Mouse (Mus musculus): ENCODE results near the gene Ints7. TPM values are rescaled to one million over a fixed set of nuclear protein-coding genes. Genes with fewer than 3 reads are reported as not detected.
A peak's percentile ranks its signal among the peaks of the same experiment; 100 is the strongest.

Ints7 gene
- polyA plus RNA-seq, 1 experiment: 12.2 TPM

DNA sequence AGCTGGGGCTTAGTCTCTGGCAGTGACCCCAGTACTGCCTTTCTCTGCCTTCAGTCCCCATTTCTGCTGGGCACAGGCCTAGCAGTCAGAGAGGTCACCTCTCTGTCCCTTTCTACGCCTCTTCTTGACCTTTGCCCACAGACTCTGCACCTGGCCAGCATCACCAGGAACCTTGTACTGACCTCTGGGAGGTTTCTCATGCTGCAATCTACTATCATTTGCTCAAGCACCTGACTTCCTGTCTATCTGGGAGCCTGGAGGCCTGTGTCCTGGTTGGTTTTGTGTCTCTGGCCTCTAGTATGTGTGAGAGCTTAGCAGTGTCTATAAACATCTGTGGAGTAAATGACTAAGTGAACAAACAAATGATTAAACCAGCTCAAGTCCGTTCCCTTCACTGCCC lies 64.7 kb downstream of the Ints7 start:
- TF ChIP-seq POLR2A (IDR thresholded peaks at IDR 0.05; ENCODE audit: low read depth, low read length): no peak
- no peak for TF ChIP-seq CTCF (conservative IDR thresholded peaks at IDR 0.05; ENCODE audit: insufficient read depth, insufficient read length, low read depth, low read length)
- H3K36me3 ChIP-seq (ENCODE audit: control insufficient read depth, insufficient read depth, low read length): no peaks in the 10 kb centered on the region
- H3K4me3 ChIP-seq (ENCODE audit: insufficient read depth, low read depth, low read length): no peak overlapping the region
- peak overlapping the region; percentile 39; the same call in 1 of the 2 replicates for H3K27ac ChIP-seq (ENCODE audit: insufficient read depth, low read depth, low read length)
- H3K4me1 ChIP-seq (ENCODE audit: control insufficient read depth, insufficient read depth, low read length): peaks cover 6% of the 10 kb centered on the region; the same call in 1 of the 2 replicates
- WGBS: 67% methylated on average over 2 of the region's 2 CpGs
- peak; percentile 63 for DNase-seq
- no peaks in the 10 kb centered on the region for H3K27me3 ChIP-seq (replicated peaks; ENCODE audit: control insufficient read depth, insufficient read depth, low read length)

DNA sequence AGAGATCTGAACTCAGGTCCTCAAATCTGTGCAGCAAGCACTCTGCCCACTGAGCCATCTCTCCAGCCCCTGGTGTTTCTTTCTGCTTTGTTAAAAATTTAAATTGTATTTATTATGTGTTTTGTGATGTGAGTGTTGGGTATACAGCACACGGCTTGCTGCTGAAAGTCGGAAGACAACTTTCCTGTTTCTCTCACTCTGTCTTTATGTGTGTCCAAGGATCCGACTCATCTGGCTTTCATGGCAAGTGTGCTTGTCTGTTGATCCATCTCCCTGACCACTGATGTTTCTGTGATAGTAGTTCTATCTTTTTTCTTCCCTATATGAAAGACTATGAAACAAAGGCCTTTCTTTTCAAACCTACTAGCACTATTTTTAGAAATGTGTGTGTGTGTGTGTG lies 65.4 kb downstream of the Ints7 start:
- Histone ChIP-seq H3K4me1 (ENCODE audit: control insufficient read depth, insufficient read depth, low read length) (peaks cover 6% of the 10 kb centered on the region; the same call in 1 of the 2 replicates), H3K27me3 (replicated peaks; ENCODE audit: control insufficient read depth, insufficient read depth, low read length) (no peaks in the 10 kb centered on the region), H3K27ac (ENCODE audit: insufficient read depth, low read depth, low read length) (peak overlapping the region; percentile 66; the same call in 1 of the 2 replicates), H3K4me3 (ENCODE audit: insufficient read depth, low read depth, low read length) (no peak overlapping the region), H3K36me3 (ENCODE audit: control insufficient read depth, insufficient read depth, low read length) (no peaks in the 10 kb centered on the region)
- 89% methylated on average over 3 of the region's 3 CpGs for WGBS
- no peak for TF ChIP-seq CTCF (conservative IDR thresholded peaks at IDR 0.05; ENCODE audit: insufficient read depth, insufficient read length, low read depth, low read length)
- no peak for DNase-seq

DNA sequence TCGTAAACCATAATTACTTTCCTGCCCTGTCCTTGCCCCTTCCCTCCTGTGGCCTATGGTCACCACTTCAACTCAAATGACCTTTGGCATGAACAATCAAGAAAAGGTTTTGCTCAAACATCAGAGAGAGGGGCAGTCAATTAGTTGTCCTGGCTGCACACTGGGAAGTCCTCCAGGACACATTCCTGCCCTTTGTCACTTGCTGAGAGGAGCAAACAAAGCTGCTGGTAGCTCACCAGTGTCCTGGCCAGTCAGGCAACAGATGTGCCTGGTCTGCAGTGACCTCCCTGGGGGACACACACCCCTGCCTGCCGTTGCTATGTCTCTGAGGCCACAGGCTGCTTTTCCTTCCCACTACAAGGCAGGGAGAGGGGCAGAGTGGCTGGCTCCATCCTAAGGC lies 66.0 kb downstream of the Ints7 start:
- peak; percentile 81 for DNase-seq
- no peak for TF ChIP-seq CTCF (conservative IDR thresholded peaks at IDR 0.05; ENCODE audit: insufficient read depth, insufficient read length, low read depth, low read length)
- no peak for TF ChIP-seq POLR2A (IDR thresholded peaks at IDR 0.05; ENCODE audit: low read depth, low read length)
- Histone ChIP-seq H3K27ac (ENCODE audit: insufficient read depth, low read depth, low read length) (no peak overlapping the region), H3K36me3 (ENCODE audit: control insufficient read depth, insufficient read depth, low read length) (no peaks in the 10 kb centered on the region), H3K4me3 (ENCODE audit: insufficient read depth, low read depth, low read length) (no peak overlapping the region), H3K27me3 (replicated peaks; ENCODE audit: control insufficient read depth, insufficient read depth, low read length) (no peaks in the 10 kb centered on the region), H3K4me1 (ENCODE audit: control insufficient read depth, insufficient read depth, low read length) (peaks cover 6% of the 10 kb centered on the region; the same call in 1 of the 2 replicates)
- WGBS: 30% methylated on average over 2 of the region's 2 CpGs

DNA sequence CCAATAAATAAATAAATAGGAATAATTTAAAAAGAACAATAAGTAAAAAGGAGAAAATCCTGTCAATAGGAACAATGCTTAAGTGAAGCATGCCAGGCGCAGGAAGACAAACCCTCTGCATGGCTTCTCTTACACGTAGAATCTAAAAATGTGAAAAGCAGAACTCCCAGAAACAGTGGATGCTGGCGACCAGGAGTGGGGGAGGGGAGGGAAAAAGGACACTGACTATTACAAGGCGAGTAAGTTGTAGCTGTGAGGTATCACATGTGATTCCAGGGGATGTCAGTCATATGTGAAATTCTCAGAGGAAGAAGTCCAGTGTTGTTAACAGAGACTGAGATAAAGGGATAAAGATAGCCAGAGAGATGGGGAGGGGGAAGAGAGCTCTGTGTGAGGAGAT lies 67.5 kb downstream of the Ints7 start:
- no peak for DNase-seq
- H3K27ac ChIP-seq (ENCODE audit: insufficient read depth, low read depth, low read length): no peak overlapping the region
- H3K36me3 ChIP-seq (ENCODE audit: control insufficient read depth, insufficient read depth, low read length): no peaks in the 10 kb centered on the region
- peaks cover 6% of the 10 kb centered on the region; the same call in 1 of the 2 replicates for H3K4me1 ChIP-seq (ENCODE audit: control insufficient read depth, insufficient read depth, low read length)
- TF ChIP-seq POLR2A (IDR thresholded peaks at IDR 0.05; ENCODE audit: low read depth, low read length): no peak
- TF ChIP-seq CTCF (conservative IDR thresholded peaks at IDR 0.05; ENCODE audit: insufficient read depth, insufficient read length, low read depth, low read length): no peak
- H3K4me3 ChIP-seq (ENCODE audit: insufficient read depth, low read depth, low read length): no peak overlapping the region
- no peaks in the 10 kb centered on the region for H3K27me3 ChIP-seq (replicated peaks; ENCODE audit: control insufficient read depth, insufficient read depth, low read length)
- WGBS: 89% methylated on average over 4 of the region's 4 CpGs

DNA sequence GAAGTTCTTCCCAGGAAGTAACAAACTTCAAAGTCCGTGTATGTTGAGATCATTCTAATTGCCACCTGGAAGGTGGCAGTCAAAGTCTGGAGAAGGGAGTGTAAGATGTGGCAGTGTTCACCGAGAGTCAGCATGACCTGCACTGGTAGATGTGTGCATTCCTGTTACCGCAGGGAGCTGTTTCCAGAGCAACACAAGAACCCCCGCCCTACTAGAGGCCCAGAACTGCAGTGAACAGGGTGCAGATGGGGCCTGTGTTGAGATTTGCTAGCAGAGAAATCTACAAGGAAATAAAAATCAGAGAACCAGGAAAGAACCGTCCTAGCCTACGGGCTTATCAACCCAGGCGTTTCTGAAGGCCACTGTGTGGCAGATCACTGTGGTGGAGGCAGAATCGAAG lies 70.5 kb downstream of the Ints7 start:
- no peak overlapping the region for H3K27ac ChIP-seq (ENCODE audit: insufficient read depth, low read depth, low read length)

DNA sequence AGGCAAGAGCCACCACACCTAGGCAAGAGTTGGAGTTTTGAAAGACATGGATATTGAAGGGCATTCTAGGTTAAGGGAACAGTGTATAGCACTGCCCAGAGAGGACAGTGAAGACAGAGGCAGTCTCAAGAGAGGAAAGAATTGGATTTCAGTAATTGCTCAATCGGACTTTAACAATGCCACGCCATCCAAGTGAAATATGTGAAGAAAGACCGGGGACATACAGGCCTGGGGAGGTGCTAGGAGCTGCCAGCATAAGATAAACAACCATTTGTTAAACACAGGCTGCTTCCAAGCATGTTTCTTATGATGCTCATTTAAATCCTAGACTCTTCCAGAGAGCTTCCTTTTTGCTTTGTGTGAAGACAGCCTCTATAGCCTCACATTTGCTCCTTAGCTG lies 72.2 kb downstream of the Ints7 start:
- Histone ChIP-seq H3K27ac (ENCODE audit: insufficient read depth, low read depth, low read length) (no peak overlapping the region), H3K36me3 (ENCODE audit: control insufficient read depth, insufficient read depth, low read length) (no peaks in the 10 kb centered on the region), H3K4me1 (ENCODE audit: control insufficient read depth, insufficient read depth, low read length) (no peaks in the 10 kb centered on the region), H3K27me3 (replicated peaks; ENCODE audit: control insufficient read depth, insufficient read depth, low read length) (no peaks in the 10 kb centered on the region), H3K4me3 (ENCODE audit: insufficient read depth, low read depth, low read length) (no peak overlapping the region)
- DNase-seq: no peak
- no peak for TF ChIP-seq CTCF (conservative IDR thresholded peaks at IDR 0.05; ENCODE audit: insufficient read depth, insufficient read length, low read depth, low read length)
- TF ChIP-seq POLR2A (IDR thresholded peaks at IDR 0.05; ENCODE audit: low read depth, low read length): no peak
- WGBS: 77% methylated on average over 3 of the region's 3 CpGs

More for the DNA sequence above, 70.5 kb downstream of the Ints7 start:
- peak; percentile 49 for DNase-seq
- 46% methylated on average over 8 of the region's 8 CpGs for WGBS
- Histone ChIP-seq H3K4me1 (ENCODE audit: control insufficient read depth, insufficient read depth, low read length) (no peaks in the 10 kb centered on the region), H3K36me3 (ENCODE audit: control insufficient read depth, insufficient read depth, low read length) (no peaks in the 10 kb centered on the region), H3K4me3 (ENCODE audit: insufficient read depth, low read depth, low read length) (no peak overlapping the region), H3K27me3 (replicated peaks; ENCODE audit: control insufficient read depth, insufficient read depth, low read length) (no peaks in the 10 kb centered on the region)
- TF ChIP-seq POLR2A (IDR thresholded peaks at IDR 0.05; ENCODE audit: low read depth, low read length) (no peak), CTCF (conservative IDR thresholded peaks at IDR 0.05; ENCODE audit: insufficient read depth, insufficient read length, low read depth, low read length) (no peak)

DNA sequence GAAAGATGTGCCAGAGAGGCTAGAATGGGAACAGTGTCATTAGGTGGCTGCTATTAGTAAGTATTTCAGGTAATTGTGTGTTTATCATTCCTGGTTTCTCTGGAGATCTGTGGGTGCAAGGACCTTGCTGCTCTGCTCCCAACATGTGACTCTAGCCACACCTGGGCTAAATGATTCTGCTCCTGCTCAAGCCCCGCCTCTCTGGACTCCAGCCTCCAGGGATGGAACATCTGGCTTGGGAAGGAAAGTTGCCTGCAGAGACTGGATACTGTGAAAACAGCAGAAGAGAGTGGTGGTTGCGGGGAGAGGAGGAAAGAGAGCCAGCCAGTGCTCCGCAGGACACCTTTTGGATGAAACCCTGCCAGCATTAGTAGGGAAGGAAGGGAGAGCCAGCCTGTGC lies 84.0 kb downstream of the Ints7 start:
- 85% methylated on average over 3 of the region's 3 CpGs for WGBS
- TF ChIP-seq POLR2A (IDR thresholded peaks at IDR 0.05; ENCODE audit: low read depth, low read length) (no peak), CTCF (conservative IDR thresholded peaks at IDR 0.05; ENCODE audit: insufficient read depth, insufficient read length, low read depth, low read length) (no peak)

More for the DNA sequence above, 84.0 kb downstream of the Ints7 start:
- no peak overlapping the region for H3K4me3 ChIP-seq (ENCODE audit: insufficient read depth, low read depth, low read length)
- peak; percentile 22 for DNase-seq
- no peaks in the 10 kb centered on the region for H3K36me3 ChIP-seq (ENCODE audit: control insufficient read depth, insufficient read depth, low read length)
- peaks cover 13% of the 10 kb centered on the region; the same call in 1 of the 2 replicates for H3K4me1 ChIP-seq (ENCODE audit: control insufficient read depth, insufficient read depth, low read length)
- H3K27ac ChIP-seq (ENCODE audit: insufficient read depth, low read depth, low read length): no peak overlapping the region
- no peaks in the 10 kb centered on the region for H3K27me3 ChIP-seq (replicated peaks; ENCODE audit: control insufficient read depth, insufficient read depth, low read length)
